Mouse (Mus musculus) urinary bladder, postnatal 36 days (tissue): ENCODE measurements around the gene Fam155a.

ENCODE experiments used
- DNase-seq, 2 experiments: peaks; one replicate each; pipeline ENCODE4 v3.0.0; 2022; ENCODE audit warnings: low spot score in 2 of 2, mixed read lengths in 1 of 2

Gene Fam155a

DNA sequence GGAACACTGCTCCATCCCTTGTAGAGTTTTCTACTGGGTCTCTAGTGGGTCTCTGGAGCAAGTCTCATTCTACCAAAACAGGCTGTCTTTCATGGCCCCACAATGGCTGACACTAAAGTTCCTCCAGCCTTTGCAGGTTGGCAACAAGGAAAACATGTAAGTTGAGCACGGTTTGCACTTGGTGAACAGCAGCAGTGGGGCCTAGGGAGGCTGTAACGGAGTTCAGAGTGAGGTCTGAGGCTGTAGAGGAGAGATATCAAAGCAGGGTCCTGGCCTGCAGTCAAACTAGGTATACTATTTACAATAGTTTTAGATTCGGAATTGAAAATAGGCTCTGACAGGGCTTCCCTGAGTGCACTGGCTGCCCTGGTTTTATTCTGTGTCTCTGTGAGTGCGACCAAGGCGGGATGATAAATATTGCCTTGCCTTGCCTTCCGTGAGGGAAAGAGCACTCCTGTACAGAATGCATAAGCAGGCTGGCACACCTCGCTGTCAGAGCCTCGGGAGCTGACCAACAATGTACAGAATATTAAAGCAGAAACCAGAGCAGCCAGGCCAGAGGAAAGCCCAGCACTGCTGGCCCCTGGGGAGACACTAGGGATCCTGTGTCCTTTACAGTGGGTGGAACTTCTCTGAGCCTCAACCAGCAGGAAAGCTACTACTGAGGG lies 277.3 kb downstream of the Fam155a start:
- no peak for DNase-seq

DNA sequence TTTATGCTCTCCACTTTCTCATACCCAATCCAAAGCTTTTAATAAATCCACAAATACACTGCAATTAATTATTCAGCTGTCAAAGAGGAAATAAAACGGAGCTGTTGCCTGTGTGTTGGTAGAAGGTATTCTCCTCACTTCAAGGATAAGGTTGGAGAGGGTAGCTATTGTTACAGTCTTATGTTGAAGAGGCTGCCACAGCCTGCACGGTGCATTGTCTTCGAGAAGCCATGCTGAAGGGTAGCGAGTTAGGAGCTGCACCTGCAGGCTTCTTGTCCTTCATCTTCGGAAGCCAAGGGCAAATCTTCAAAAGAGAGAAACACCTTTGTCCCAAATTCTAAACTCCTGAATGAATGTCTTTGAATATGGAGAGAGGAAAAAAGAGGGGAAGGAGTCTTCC lies 288.4 kb downstream of the Fam155a start:
- no peak for DNase-seq

DNA sequence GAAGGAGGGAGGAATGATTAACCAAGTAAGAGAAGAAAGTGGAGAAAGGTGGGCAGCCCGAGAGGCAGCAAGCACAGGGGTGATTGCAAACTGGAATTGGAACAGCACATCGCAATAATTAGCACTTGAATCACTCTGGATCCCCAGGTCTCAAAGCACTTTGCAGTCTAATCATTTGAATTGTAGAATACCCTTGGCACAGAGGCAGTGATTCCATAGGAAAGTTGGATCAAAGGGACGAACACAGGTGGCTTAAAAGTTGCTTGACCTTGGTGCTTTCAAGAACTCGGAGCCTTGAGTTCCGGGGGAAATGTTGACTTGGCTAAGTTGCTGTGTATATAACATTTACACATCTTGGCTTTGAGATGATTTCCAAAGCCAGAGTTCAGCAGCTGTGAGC lies 299.7 kb downstream of the Fam155a start:
- no peak for DNase-seq

DNA sequence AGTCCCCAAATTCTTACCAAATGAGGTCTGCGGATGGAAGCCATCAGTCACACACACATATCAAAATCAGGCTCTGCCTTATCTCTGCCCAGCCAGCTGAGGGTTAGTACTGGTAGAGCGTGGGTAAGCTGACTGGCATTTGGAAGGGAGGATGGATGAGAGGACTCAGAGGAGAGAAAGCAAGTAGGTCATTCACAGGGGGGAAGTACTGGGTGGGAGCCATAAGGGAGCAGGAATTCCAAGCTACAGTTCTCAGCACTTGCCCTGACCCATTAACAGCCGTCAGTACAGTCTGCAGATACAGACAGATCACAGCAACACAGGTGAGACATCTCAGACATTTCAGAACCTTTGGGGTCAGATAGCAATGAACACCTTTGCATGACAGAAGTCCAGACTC lies 300.8 kb downstream of the Fam155a start:
- no peak for DNase-seq

DNA sequence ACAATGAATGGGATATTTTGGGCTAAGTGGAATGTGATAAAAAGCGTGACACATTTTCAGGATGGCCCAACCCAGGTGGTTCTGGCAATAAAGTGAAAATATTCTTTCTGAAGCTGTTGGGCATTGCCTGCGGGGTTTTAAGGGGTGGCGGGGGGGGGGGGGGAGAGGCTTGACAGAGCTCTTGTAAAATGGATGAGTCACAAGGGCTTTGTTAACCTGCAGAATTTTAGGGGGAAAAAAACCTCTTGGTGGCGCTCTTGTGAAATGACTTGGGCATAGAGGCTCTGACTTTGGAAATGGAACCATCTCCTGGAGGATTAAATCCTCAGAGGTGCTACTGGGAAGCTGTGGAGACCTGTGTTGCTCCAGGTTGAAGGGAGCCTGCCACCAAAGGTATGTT lies 309.9 kb downstream of the Fam155a start:
- no peak for DNase-seq

DNA sequence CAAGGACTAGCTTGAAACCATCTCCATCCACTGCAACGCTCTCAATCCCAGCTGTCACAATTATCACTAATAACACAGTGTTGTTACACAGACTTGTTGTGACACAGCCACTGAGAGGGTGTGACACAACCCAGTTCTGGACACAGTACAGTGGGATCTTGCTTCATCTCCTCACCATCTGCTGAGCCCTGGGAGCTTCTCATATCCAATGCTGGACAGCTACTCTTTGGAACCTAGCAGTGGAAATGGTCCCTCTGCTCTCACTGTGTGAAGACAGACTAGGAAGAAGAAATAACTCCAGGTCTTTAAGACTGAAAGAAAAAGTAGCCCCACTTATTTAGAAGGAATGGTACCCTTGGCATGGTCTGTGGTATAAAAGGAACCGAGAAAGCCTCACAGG lies 310.3 kb downstream of the Fam155a start:
- DNase-seq = no peak

DNA sequence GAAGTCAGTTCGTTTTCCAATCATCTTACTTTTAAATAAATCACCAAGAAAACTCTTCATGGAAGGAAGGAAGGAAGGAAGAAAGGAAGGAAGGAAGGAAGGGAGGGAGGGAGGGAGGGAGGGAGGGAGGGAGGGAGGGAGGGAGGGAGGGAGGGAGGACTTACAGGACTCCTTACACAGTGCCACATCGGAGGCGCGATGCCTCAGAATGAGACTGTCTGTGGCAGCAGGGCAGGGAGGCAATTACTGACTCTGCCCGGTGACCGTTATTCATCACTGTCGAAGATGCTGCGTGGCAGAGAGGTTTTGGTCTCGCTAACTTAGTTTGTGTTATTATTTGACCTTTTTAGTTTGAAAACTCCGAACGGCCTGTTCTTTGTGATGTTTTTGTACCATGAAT lies 312.3 kb downstream of the Fam155a start:
- DNase-seq = no peak

DNA sequence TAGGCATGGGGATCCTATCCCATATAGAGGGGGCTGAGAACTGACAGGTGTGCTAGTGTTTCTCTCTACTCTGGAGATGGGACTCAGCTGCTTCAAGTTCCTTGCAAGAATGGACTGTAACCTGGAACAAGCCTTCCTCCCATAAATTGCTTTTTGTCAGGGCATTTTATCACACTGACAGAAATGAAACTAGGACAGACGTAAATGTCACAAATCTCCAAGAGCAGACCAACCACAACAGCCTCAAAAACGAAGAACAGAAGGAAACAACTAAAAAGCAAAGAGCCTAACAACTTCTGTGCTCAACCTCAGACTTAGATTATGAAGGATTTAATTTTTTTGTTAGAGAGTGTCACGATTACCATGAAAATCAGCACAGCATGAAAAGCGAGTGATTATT lies 315.8 kb downstream of the Fam155a start:
- no peak for DNase-seq

DNA sequence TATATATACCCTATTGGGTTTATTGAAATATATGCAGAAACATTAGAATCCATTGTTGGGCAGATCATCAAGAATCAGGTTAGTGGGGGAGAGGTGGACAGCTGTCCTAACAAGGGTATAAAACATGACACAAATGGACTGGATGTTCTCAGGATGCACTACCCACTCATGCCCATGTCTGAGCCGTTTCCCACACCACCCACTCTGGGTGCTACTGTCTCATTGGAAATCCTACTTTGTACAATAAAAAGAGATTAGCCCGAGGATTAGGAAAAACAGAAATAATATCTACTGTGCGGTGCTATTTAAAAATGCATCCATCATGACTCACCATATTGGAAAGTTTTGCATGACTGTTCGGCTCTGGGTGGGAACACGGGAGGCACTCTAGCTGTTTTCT lies 317.2 kb downstream of the Fam155a start:
- DNase-seq = no peak

DNA sequence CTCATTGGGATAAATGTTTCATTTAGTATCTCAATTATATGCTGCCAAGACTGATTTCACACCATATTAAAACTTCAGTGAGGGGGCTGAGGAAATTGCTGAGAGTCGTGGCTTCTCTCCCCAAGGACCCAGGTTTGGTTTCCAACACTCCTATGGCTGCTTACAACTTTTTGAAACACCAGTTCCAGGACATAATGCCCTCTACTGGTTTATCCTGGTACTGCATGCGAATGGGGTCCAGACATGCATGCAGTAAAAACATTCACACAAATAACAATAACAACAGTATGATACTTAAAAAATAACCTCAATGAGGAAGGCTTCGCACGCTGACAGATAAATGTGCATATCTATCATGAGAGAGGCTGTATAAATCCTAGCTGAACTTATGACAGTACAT lies 319.4 kb downstream of the Fam155a start:
- no peak for DNase-seq

DNA sequence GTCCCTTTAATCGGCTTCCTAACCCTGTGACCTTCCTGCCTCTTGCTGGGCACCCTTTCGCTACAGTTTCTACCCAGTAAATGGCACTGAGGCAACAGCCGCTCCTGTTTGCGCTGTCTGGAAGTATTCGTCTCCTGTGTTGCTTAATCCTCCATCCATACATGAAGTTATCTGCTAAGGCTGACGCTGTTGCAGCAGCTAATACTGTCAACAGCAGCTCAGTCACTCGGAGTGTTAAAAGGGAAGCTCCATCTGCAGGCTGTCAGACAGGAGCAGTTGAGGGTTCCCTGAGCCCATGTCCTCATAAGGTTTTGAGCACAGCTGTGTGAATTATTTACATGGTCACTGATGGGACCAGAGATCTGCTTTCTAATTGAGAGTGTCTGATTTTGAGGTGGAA lies 322.3 kb downstream of the Fam155a start:
- no peak for DNase-seq

DNA sequence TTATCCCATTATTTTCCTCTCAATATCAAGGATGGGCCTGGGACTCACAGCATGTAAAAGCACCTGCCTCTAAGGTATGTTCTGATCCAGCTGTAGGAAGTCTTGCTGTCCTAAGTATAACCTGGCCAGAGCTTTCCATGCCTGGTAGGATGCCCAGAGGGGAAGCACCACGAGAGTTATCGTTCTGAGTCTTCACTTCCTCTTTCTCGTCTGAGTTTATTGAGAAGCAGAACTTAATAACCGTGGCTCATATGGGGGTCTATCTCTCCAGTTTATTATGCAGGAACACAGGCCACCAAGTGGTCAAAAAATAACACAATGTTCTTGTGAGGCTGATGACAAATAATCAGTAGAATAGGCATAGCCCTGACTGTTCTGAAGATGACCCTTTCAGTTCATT lies 333.1 kb downstream of the Fam155a start:
- no peak for DNase-seq

DNA sequence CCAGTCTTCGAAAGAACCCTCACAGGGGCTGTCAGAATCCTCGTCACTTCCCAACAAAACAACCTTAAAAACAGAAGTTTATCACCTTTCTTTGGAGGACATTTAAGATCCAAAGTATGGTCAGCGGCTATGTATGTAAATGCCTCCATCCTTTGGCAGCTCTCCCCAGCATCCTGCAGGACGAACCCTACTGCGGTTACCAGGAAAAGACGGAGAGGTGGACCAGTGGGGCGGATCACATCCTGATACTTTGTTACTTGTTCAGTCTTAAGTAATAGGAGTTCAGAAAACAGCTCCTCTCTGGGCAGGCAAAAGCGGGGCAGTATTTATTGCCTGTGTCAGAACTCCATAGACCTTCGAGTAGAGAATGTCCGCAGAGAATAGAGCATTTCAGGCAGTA lies 335.5 kb downstream of the Fam155a start:
- DNase-seq = no peak

DNA sequence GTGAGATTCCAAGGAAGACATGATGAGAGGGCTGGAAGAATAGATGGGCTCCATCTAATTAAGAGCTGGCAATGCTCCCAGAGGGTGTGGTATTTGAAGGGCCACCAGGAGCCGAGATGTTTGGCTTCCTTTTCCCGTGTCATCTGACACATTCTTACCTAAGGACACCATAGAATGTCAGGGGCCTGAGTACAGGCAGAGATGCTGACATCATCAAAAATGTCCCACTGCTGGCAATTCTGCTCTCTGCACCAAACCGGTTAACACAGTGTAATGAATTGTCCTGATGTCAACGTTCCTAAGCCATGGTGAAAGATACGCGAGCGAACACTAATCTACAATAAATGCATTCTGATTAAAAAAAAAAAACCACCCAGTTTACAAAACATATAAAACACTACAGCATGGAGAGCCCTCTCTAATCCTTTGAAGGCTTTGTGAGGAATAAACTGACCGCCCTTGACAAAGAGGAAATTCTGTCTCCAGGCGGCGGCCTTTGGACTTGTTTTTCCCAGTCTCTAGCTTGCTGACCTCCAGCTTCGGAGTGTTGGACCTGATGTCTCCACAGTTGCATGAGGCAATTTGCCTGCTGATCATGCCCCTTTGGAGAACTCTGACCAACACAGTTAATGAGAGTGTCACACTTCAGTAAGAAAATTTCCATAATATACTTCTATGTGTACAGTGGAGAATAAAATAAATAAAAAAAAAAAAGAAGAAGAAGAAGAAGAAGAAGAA lies 338.2 kb downstream of the Fam155a start:
- DNase-seq = no peak

DNA sequence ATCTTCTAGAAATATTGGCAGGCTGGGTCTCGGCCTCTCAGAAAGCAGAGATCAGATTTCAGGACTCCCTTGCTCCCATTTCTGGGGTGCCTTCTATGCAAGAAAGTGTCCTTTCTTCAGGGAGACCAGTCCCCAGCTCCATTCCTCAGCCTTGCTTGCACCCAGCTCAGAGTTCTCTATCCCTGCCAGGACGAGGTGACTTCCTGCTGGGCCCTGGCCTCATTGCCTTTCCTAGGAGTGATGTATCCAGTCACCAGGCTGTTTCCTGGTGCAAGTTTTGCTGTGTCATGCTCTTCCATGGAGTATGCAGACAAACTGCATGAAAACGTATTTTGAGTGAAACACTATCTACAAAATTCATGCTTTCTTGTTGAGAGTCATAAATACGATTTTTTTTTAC lies 342.1 kb downstream of the Fam155a start:
- no peak for DNase-seq

DNA sequence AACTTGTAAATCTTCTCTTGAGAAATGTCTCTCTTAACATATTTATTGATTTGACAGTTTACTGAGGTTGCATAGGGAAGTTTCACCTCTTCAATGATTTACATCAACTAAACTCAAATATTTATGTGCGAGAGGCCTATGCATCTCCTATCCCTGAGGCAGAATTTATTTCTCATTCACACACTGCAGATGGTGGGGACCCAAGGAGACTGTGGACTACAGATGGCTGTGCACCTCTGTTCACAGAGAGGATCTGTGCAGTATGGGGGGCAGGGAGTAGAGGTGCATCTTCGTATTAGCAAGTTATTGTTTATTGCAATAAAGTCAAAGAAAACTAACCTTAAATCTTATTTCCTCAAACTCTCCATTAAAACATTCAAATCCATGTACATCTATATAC lies 346.9 kb downstream of the Fam155a start:
- no peak for DNase-seq

DNA sequence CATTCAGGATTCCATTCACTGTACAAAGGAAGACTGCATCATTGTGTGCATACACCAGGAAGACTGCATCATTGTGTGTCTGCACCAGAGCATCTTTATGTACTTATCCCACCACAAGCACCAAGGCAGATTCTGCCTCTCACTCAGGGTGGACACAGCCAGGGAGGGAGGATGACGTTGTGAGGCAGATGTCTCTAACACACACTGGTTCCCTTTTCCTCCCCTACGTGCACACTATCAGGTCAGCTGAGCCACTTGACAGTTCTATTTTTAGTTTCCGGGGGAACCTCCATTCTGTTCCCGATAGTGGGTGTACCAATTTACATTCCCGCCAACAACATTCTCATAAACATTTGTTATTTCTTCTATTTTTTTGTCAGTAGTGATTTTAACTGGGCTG lies 347.4 kb downstream of the Fam155a start:
- DNase-seq = no peak

DNA sequence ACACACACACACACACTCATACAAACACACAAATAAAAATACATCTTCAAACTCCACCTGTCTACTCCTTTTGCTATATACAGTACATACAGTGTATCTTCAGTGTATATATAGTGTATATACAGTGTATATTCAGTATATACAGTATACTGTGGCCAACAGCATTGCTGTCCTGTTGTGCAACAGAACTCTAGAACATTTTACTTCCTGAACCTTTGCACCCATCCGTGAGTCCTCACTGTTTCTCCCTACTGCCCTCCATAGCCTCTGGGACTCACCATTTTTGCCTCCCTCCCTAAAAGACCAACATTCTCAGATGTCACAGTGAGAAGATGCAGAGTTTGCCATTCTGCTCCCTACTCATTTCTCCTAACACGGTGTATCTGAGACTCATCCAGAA lies 347.8 kb downstream of the Fam155a start:
- no peak for DNase-seq

DNA sequence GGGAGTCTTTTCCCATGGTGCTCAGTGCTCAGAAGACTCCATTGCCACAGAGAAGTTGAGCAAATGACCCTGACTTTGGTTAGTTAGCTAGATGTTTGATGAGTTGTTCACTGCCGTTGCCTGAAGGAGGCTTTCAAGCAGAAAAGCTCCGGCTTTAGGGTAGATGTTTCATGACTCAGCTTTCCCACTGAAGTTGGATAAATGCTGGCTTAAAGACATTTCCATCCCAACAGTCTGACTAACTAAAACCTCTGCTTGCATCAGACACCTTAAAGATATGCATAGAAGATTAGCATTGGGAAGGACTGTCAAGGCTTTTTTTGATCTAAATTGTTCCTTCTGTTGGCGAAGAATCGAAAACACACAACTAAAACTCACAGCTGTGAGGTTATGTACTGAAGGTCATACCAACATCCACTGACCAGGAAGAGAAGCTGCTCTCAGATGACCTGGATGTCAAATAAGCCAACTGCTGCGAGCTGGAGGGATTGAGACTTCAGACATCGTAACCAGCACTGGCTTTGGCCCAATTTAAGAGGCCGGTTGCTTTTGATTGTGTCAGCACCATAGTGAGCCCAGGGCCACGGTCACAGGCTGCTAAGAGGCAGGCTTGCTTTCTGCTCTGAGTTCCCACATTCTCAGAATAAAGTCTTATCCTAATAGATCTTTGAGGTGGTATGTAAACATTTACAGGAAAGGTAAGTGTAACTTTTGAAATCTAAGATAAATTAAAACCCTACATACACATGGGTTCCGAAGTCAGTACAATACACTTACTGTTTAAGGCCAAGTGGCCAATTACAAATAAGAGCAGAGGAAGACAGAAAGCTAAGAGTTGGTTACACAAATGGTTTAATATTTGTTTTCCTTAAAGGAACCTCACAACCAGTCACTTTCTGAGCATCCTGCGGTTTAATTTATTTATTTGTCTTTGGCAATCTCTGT lies 351.8 kb downstream of the Fam155a start:
- DNase-seq = no peak

DNA sequence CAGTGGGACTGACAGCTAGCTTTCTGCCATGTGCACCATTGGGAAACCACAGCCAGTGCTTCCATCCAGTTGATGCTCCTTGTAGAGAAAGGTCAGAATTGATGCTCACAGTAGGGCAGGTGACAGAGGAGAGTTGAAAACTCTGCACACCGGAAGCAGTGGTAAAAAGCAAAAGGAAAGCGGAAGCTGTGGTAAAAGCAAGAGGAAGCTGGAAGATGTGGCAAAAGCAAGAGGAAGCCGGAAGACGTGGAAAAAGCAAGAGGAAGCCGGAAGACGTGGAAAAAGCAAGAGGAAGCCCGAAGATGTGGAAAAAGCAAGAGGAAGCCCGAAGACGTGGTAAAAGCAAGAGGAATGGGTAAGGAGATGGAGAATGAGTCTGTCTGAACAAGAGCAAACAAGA lies 354.8 kb downstream of the Fam155a start:
- no peak for DNase-seq

DNA sequence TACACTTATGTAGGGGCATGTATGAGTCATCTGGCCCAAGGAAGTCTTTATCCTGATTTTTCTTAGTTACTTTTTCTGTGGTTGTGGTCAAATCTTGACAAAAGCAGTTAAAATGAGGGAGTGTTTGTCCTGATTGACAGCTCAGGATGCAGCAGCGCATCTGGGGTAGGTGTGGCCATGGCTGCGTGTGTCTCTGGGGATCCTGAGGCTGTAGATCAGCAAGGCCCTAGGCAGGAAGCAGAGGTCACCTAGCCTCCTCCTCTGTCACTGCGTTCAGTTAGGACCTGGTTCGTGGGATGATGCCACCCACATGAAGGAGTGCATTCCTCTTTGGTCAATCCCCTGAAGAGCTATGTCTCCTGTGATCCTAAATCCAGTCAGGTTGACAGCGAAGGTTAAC lies 362.5 kb downstream of the Fam155a start:
- DNase-seq = no peak

DNA sequence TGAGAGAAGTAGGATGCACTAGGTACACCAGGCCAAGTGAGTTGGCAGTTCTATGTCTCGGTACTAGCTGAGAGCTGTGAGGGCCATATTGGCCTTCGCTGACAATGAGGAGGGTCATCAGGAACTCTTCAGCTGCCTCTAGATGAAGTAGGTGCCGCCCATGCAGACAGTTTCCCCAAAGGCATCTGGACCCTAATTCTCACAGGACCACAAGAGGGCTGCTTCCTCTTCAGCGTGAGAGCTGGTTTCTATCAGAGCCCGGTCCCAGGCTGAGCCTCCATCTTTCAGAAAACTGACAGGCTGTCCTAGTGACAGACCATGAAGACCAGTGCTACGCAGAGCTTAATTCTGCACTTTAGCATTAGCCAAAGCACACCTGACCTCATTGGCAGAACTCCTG lies 364.8 kb downstream of the Fam155a start:
- DNase-seq = no peak

DNA sequence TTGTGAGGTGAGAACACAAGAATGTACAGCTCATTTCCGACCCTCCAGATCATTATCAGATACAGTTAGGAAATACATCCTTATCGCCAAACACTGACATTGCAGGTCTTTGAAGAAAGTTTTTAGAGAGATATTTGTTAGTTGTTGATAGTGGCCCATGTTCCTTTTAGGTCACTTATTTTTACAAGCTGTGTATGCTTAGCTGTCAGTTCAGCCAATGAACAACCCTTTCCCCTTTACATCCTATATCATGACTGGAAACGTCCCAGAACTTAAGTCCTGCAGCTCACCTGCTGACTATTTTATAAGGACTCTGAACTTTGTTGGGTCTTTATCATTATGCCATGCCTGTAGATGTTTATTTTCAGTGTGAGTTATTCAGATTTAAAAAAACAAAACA lies 366.3 kb downstream of the Fam155a start:
- DNase-seq = no peak
